Mouse (Mus musculus): ENCODE data around the gene H2-Oa. TPM values are rescaled to one million over a fixed set of nuclear protein-coding genes. Genes with fewer than 3 reads are reported as not detected.
"Not testable (repeated sequence)": the region's sequence is repeated elsewhere in the genome, so short reads cannot be mapped to it uniquely, and the experiment has no call there.

H2-Oa gene
- polyA plus RNA-seq, 1 experiment from 2014 or later: 1.2 TPM

GRCm38 (mm10) chr17:34137601-34138000, 45.5 kb downstream of the H2-Oa start:
- Histone ChIP-seq H3K4me1 (0 out of 2 replicates have a peak, but pooled peaks cover 3% of the 10 kb centered on the region), H3K27ac (no peak overlapping the region), H3K4me2 (no peak overlapping the region), H3K27me3 (replicated peaks) (peaks cover 30% of the 10 kb centered on the region), H3K9me3 (no peaks in the 10 kb centered on the region), H3K36me3 (no peaks in the 10 kb centered on the region), H3K9ac (no peak overlapping the region), H3K4me3 (replicated peaks) (no peak overlapping the region)
- ATAC-seq (ENCODE audit: insufficient read depth, low FRiP score, low read depth): no peak
- WGBS: 68% methylated on average over 7 of the region's 7 CpGs

GRCm38 (mm10) chr17:34138655-34139054, 46.5 kb downstream of the H2-Oa start:
- Histone ChIP-seq H3K4me3 (replicated peaks) (no peak overlapping the region), H3K4me2 (no peak overlapping the region), H3K27ac (no peak overlapping the region), H3K9ac (no peak overlapping the region), H3K27me3 (replicated peaks) (peaks cover 30% of the 10 kb centered on the region), H3K9me3 (no peaks in the 10 kb centered on the region), H3K36me3 (no peaks in the 10 kb centered on the region), H3K4me1 (0 out of 2 replicates have a peak, but pooled peaks cover 3% of the 10 kb centered on the region)
- 85% methylated on average over 7 of the region's 7 CpGs for WGBS
- no peak for ATAC-seq (ENCODE audit: insufficient read depth, low FRiP score, low read depth)

GRCm38 (mm10) chr17:34139416-34139815, 47.3 kb downstream of the H2-Oa start:
- 3% methylated on average over 16 of the region's 16 CpGs for WGBS
- peaks cover 30% of the 10 kb centered on the region for H3K27me3 ChIP-seq (replicated peaks)
- ATAC-seq (ENCODE audit: insufficient read depth, low FRiP score, low read depth): peak; percentile 42
- peak overlapping the region; percentile 31 for H3K4me3 ChIP-seq (replicated peaks)
- 0 out of 2 replicates have a peak, but pooled peaks cover 3% of the 10 kb centered on the region for H3K4me1 ChIP-seq
- peak overlapping the region; percentile 63 for H3K4me2 ChIP-seq
- no peak overlapping the region for H3K9ac ChIP-seq
- no peaks in the 10 kb centered on the region for H3K36me3 ChIP-seq
- H3K27ac ChIP-seq: no peak overlapping the region
- H3K9me3 ChIP-seq: no peaks in the 10 kb centered on the region

- ATAC-seq (ENCODE audit: insufficient read depth, low FRiP score, low read depth): no peak
- Histone ChIP-seq H3K27ac (no peak overlapping the region), H3K4me3 (replicated peaks) (no peak overlapping the region), H3K36me3 (no peaks in the 10 kb centered on the region), H3K9me3 (no peaks in the 10 kb centered on the region), H3K9ac (no peak overlapping the region), H3K4me1 (0 out of 2 replicates have a peak, but pooled peaks cover 3% of the 10 kb centered on the region), H3K27me3 (replicated peaks) (peaks cover 30% of the 10 kb centered on the region), H3K4me2 (no peak overlapping the region)
- 7% methylated on average over 5 of the region's 5 CpGs for WGBS
Observed at GRCm38 (mm10) chr17:34140240-34140639, 48.1 kb downstream of the H2-Oa start.

GRCm38 (mm10) chr17:34141448-34141847, 49.3 kb downstream of the H2-Oa start:
- H3K4me3 ChIP-seq (replicated peaks): no peak overlapping the region
- no peak overlapping the region for H3K9ac ChIP-seq
- no peaks in the 10 kb centered on the region for H3K9me3 ChIP-seq
- H3K27me3 ChIP-seq (replicated peaks): peaks cover 30% of the 10 kb centered on the region
- H3K36me3 ChIP-seq: no peaks in the 10 kb centered on the region
- H3K27ac ChIP-seq: no peak overlapping the region
- H3K4me2 ChIP-seq: no peak overlapping the region
- 57% methylated on average over 4 of the region's 4 CpGs for WGBS
- no peak for ATAC-seq (ENCODE audit: insufficient read depth, low FRiP score, low read depth)
- 0 out of 2 replicates have a peak, but pooled peaks cover 3% of the 10 kb centered on the region for H3K4me1 ChIP-seq

GRCm38 (mm10) chr17:34142456-34143010, 50.4 kb downstream of the H2-Oa start:
- Histone ChIP-seq H3K9me3 (no peaks in the 10 kb centered on the region), H3K27me3 (replicated peaks) (peaks cover 30% of the 10 kb centered on the region), H3K36me3 (no peaks in the 10 kb centered on the region), H3K4me3 (replicated peaks) (no peak overlapping the region), H3K9ac (no peak overlapping the region), H3K4me2 (no peak overlapping the region), H3K27ac (no peak overlapping the region), H3K4me1 (0 out of 2 replicates have a peak, but pooled peaks cover 3% of the 10 kb centered on the region)
- WGBS: 69% methylated on average over 7 of the region's 7 CpGs
- no peak for ATAC-seq (ENCODE audit: insufficient read depth, low FRiP score, low read depth)

GRCm38 (mm10) chr17:34143033-34143432, 50.9 kb downstream of the H2-Oa start, which contains the start of gene H2-DMb2:
H2-DMb2 (plus strand) TSS chr17:34143307.
- H3K4me2 ChIP-seq: no peak within 1 kb of the TSS
- H3K36me3 ChIP-seq: no peaks in the 10 kb centered on the region
- no peak within 1 kb of the TSS for H3K4me3 ChIP-seq (replicated peaks)
- WGBS: 29% methylated on average over 7 of the region's 7 CpGs
- ATAC-seq (ENCODE audit: insufficient read depth, low FRiP score, low read depth): 0 out of 2 replicates have a peak, but pooled peaks have one; percentile 23
- H3K27me3 ChIP-seq (replicated peaks): peaks cover 25% of the 10 kb centered on the region
- H3K9ac ChIP-seq: no peak within 1 kb of the TSS
- no peak within 1 kb of the TSS for H3K27ac ChIP-seq
- no peaks in the 10 kb centered on the region for H3K9me3 ChIP-seq
- H3K4me1 ChIP-seq: 0 out of 2 replicates have a peak, but pooled peaks cover 3% of the 10 kb centered on the region

GRCm38 (mm10) chr17:34143461-34143860, 51.3 kb downstream of the H2-Oa start:
- 60% methylated on average over 3 of the region's 5 CpGs for WGBS
- Histone ChIP-seq H3K27ac (no peak overlapping the region), H3K9me3 (no peaks in the 10 kb centered on the region), H3K9ac (no peak overlapping the region), H3K36me3 (no peaks in the 10 kb centered on the region), H3K4me2 (no peak overlapping the region), H3K27me3 (replicated peaks) (peaks cover 21% of the 10 kb centered on the region), H3K4me3 (replicated peaks) (no peak overlapping the region), H3K4me1 (0 out of 2 replicates have a peak, but pooled peaks cover 3% of the 10 kb centered on the region)
- ATAC-seq (ENCODE audit: insufficient read depth, low FRiP score, low read depth): no peak

- ATAC-seq (ENCODE audit: insufficient read depth, low FRiP score, low read depth); H3K27ac ChIP-seq; H3K4me1 ChIP-seq; H3K9me3 ChIP-seq; H3K36me3 ChIP-seq; H3K9ac ChIP-seq; H3K4me2 ChIP-seq; H3K4me3 ChIP-seq (replicated peaks): not testable (repeated sequence)
- 84% methylated on average over 4 of the region's 4 CpGs for WGBS
- peaks cover 15% of the 10 kb centered on the region for H3K27me3 ChIP-seq (replicated peaks)
Observed at GRCm38 (mm10) chr17:34144221-34144620, 52.1 kb downstream of the H2-Oa start.

Other genes with a start within 250 kb of the H2-Oa start
- gene Cd320, start 249.2 kb upstream of the H2-Oa start, polyA plus RNA-seq (2015; fragmentation: Nextera tagmentation; extraction: Ambion mirVana): 59.1 and 62.6 TPM in 2 replicates
- gene Gm7029, start 218.5 kb upstream of the H2-Oa start, polyA plus RNA-seq (2015; fragmentation: Nextera tagmentation; extraction: Ambion mirVana): not detected in 2 replicates
- gene Kifc1, start 201.7 kb upstream of the H2-Oa start, polyA plus RNA-seq (2015; fragmentation: Nextera tagmentation; extraction: Ambion mirVana): 7.7 and 7.9 TPM in 2 replicates
- 0.95 and 1.1 TPM in 2 replicates for gene Platr17, start 187.2 kb upstream of the H2-Oa start, polyA plus RNA-seq (2015; fragmentation: Nextera tagmentation; extraction: Ambion mirVana)
- 39.1 and 41.5 TPM in 2 replicates for gene Daxx, start 182.9 kb upstream of the H2-Oa start, polyA plus RNA-seq (2015; fragmentation: Nextera tagmentation; extraction: Ambion mirVana)
- gene Tapbp, start 176.4 kb upstream of the H2-Oa start, polyA plus RNA-seq (2015; fragmentation: Nextera tagmentation; extraction: Ambion mirVana): 47.3 and 50.1 TPM in 2 replicates
- 15.4 and 16.6 TPM in 2 replicates for gene Zbtb22, start 176.4 kb upstream of the H2-Oa start, polyA plus RNA-seq (2015; fragmentation: Nextera tagmentation; extraction: Ambion mirVana)
- 38.5 and 43.6 TPM in 2 replicates for gene Rgl2, start 162.8 kb upstream of the H2-Oa start, polyA plus RNA-seq (2015; fragmentation: Nextera tagmentation; extraction: Ambion mirVana)
- 155 and 159 TPM in 2 replicates for gene Pfdn6, start 152.0 kb upstream of the H2-Oa start, polyA plus RNA-seq (2015; fragmentation: Nextera tagmentation; extraction: Ambion mirVana)
- gene Wdr46, start 151.7 kb upstream of the H2-Oa start, polyA plus RNA-seq (2015; fragmentation: Nextera tagmentation; extraction: Ambion mirVana): 36.1 and 40.6 TPM in 2 replicates
- 7.5 and 8.2 TPM in 2 replicates for gene B3galt4, start 140.9 kb upstream of the H2-Oa start, polyA plus RNA-seq (2015; fragmentation: Nextera tagmentation; extraction: Ambion mirVana)
- 42.4 and 49.2 TPM in 2 replicates for gene Vps52, start 136.5 kb upstream of the H2-Oa start, polyA plus RNA-seq (2015; fragmentation: Nextera tagmentation; extraction: Ambion mirVana)
- gene Rps18, start 136.3 kb upstream of the H2-Oa start, polyA plus RNA-seq (2015; fragmentation: Nextera tagmentation; extraction: Ambion mirVana): 1,803 TPM in 2 replicates
- gene H2-K1, start 92.0 kb upstream of the H2-Oa start, polyA plus RNA-seq (2015; fragmentation: Nextera tagmentation; extraction: Ambion mirVana): 112 and 124 TPM in 2 replicates
- gene Ring1, start 67.7 kb upstream of the H2-Oa start, polyA plus RNA-seq (2015; fragmentation: Nextera tagmentation; extraction: Ambion mirVana): 19.3 and 21.0 TPM in 2 replicates
- gene H2-Ke6, start 64.3 kb upstream of the H2-Oa start, polyA plus RNA-seq (2015; fragmentation: Nextera tagmentation; extraction: Ambion mirVana): 50.8 and 58.4 TPM in 2 replicates
- 169 and 199 TPM in 2 replicates for gene Slc39a7, start 60.7 kb upstream of the H2-Oa start, polyA plus RNA-seq (2015; fragmentation: Nextera tagmentation; extraction: Ambion mirVana)
- 43.6 and 45.0 TPM in 2 replicates for gene Rxrb, start 60.5 kb upstream of the H2-Oa start, polyA plus RNA-seq (2015; fragmentation: Nextera tagmentation; extraction: Ambion mirVana)
- gene Col11a2, start 52.9 kb upstream of the H2-Oa start, polyA plus RNA-seq (2015; fragmentation: Nextera tagmentation; extraction: Ambion mirVana): 1.3 and 1.5 TPM in 2 replicates
- gene H2-DMa, start 27.2 kb downstream of the H2-Oa start, polyA plus RNA-seq (2015; fragmentation: Nextera tagmentation; extraction: Ambion mirVana): 10.8 and 12.1 TPM in 2 replicates
- gene Brd2, start 30.3 kb downstream of the H2-Oa start, polyA plus RNA-seq (2015; fragmentation: Nextera tagmentation; extraction: Ambion mirVana): 98.3 and 107 TPM in 2 replicates
- gene H2-DMb2, start 51.0 kb downstream of the H2-Oa start, polyA plus RNA-seq (2015; fragmentation: Nextera tagmentation; extraction: Ambion mirVana): 0.58 and 0.87 TPM in 2 replicates
- 2.2 and 2.8 TPM in 2 replicates for gene H2-DMb1, start 60.7 kb downstream of the H2-Oa start, polyA plus RNA-seq (2015; fragmentation: Nextera tagmentation; extraction: Ambion mirVana)
- 7.5 and 7.7 TPM in 2 replicates for gene Tap1, start 95.2 kb downstream of the H2-Oa start, polyA plus RNA-seq (2015; fragmentation: Nextera tagmentation; extraction: Ambion mirVana)
- 7.9 and 8.1 TPM in 2 replicates for gene Psmb9, start 95.4 kb downstream of the H2-Oa start, polyA plus RNA-seq (2015; fragmentation: Nextera tagmentation; extraction: Ambion mirVana)
- gene Psmb8, start 105.4 kb downstream of the H2-Oa start, polyA plus RNA-seq (2015; fragmentation: Nextera tagmentation; extraction: Ambion mirVana): 12.1 and 14.6 TPM in 2 replicates
- gene Tap2, start 111.2 kb downstream of the H2-Oa start, polyA plus RNA-seq (2015; fragmentation: Nextera tagmentation; extraction: Ambion mirVana): 5.5 and 7.0 TPM in 2 replicates
- 0.17 and 0.18 TPM in 2 replicates for gene H2-Ob, start 146.6 kb downstream of the H2-Oa start, polyA plus RNA-seq (2015; fragmentation: Nextera tagmentation; extraction: Ambion mirVana)
- 13.3 and 18.1 TPM in 2 replicates for gene H2-Ab1, start 165.3 kb downstream of the H2-Oa start, polyA plus RNA-seq (2015; fragmentation: Nextera tagmentation; extraction: Ambion mirVana)
- 4.9 and 5.7 TPM in 2 replicates for gene H2-Aa, start 195.5 kb downstream of the H2-Oa start, polyA plus RNA-seq (2015; fragmentation: Nextera tagmentation; extraction: Ambion mirVana)
- 4.8 and 5.0 TPM in 2 replicates for gene H2-Eb1, start 213.5 kb downstream of the H2-Oa start, polyA plus RNA-seq (2015; fragmentation: Nextera tagmentation; extraction: Ambion mirVana)
- gene H2-Eb2, start 233.3 kb downstream of the H2-Oa start, polyA plus RNA-seq (2015; fragmentation: Nextera tagmentation; extraction: Ambion mirVana): not detected in 2 replicates